Mouse (Mus musculus) ovary, postnatal 36 days (tissue): ENCODE measurements around the gene Strn.
A peak's percentile ranks its signal among the peaks of the same experiment; 100 is the strongest.

Experiments used
- DNase-seq: peaks from one replicate; pipeline ENCODE4 v3.0.0; 2022; ENCODE audit warnings: low spot score, mixed read lengths

The Strn gene

GRCm38 (mm10) chr17:78737096-78737495 lies at the start of gene Strn:
Gene Strn (minus strand): TSS chr17:78737196.
- DNase-seq, result no peak

- DNase-seq, result no peak
These were observed 41.8 kb upstream of the Strn start for GRCm38 (mm10) chr17:78778765-78779164.

- DNase-seq, result no peak
These were observed 35.3 kb upstream of the Strn start for GRCm38 (mm10) chr17:78772317-78772716.

- DNase-seq, result no peak
These were observed 33.9 kb upstream of the Strn start for GRCm38 (mm10) chr17:78770932-78771331.

- DNase-seq, result no peak
These were observed 32.3 kb upstream of the Strn start for GRCm38 (mm10) chr17:78769341-78769740.

GRCm38 (mm10) chr17:78768937-78769336 lies 31.9 kb upstream of the Strn start:
- no peak for DNase-seq

- no peak for DNase-seq
These were observed 30.6 kb upstream of the Strn start for GRCm38 (mm10) chr17:78767546-78767945.

GRCm38 (mm10) chr17:78766084-78766483 lies 29.1 kb upstream of the Strn start:
- no peak for DNase-seq

- no peak for DNase-seq
These were observed 26.3 kb upstream of the Strn start for GRCm38 (mm10) chr17:78763272-78763671.

GRCm38 (mm10) chr17:78752938-78753655 lies 16.1 kb upstream of the Strn start:
- no peak for DNase-seq

- DNase-seq, result no peak
These were observed 15.1 kb upstream of the Strn start for GRCm38 (mm10) chr17:78752064-78752463.

GRCm38 (mm10) chr17:78748440-78748839 lies 11.4 kb upstream of the Strn start:
- no peak for DNase-seq

GRCm38 (mm10) chr17:78738416-78738815 lies 1.4 kb upstream of the Strn start:
- no peak for DNase-seq

GRCm38 (mm10) chr17:78737771-78738170 lies 775 bp upstream of the Strn start:
- DNase-seq, result no peak

GRCm38 (mm10) chr17:78736473-78736988 lies 465 bp downstream of the Strn start:
- peak; percentile 100 for DNase-seq

GRCm38 (mm10) chr17:78735731-78736472 lies 1.1 kb downstream of the Strn start:
- DNase-seq, result no peak

- no peak for DNase-seq
These were observed 2.2 kb downstream of the Strn start for GRCm38 (mm10) chr17:78734806-78735205.

GRCm38 (mm10) chr17:78732056-78732455 lies 4.9 kb downstream of the Strn start:
- no peak for DNase-seq

- no peak for DNase-seq
These were observed 10.1 kb downstream of the Strn start for GRCm38 (mm10) chr17:78726746-78727449.

GRCm38 (mm10) chr17:78724461-78725055 lies 12.4 kb downstream of the Strn start:
- no peak for DNase-seq

- DNase-seq, result peak; percentile 31
These were observed 15.3 kb downstream of the Strn start for GRCm38 (mm10) chr17:78721690-78722089.

- no peak for DNase-seq
These were observed 17.9 kb downstream of the Strn start for GRCm38 (mm10) chr17:78719086-78719485.
